Mouse (Mus musculus): Measurements from ENCODE around the gene Ly86. TPM values are rescaled to one million over a fixed set of nuclear protein-coding genes. Genes with fewer than 3 reads are reported as not detected.

Ly86 gene
- total RNA-seq, 2 experiments from 2014 or later: 0.56 to 0.88 TPM

DNA sequence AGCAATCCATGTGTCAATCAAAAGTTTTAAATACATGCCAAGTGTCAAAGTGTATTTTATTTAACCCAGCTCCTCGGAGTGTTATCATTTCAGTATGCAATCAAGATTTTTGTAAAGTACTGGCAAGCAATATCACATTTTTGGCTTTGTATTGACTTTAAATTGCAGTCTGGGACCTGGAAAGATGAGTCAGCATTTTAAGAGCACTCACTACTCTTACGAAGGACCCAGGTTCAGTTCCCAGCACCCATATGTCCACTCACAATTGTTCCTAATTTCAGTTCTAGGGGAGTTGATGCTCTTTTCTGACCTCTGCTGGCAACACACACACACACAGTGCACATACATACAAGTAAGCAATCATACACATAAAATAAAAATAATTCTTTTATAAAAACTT is 86.7 kb downstream of the Ly86 start:
- DNase-seq: no peak

DNA sequence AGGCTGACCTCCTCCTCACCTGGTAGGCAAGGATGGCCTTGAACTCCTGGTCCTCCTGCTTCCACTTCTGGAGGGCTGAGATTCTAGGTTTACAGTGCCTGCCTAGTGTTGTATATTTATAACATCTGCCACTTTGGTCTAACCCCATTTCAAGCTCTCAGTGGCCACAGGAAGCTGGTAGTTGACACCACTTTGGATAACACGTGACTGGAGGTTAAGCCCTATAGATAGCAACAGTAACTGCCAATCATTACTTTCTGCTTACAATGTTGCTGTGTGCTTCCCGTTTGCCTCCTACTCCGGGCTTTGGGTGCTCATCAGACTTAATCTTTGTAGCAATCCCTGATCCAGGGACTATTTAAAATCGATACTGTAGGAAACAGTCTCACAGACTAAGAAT is 87.6 kb downstream of the Ly86 start:
- no peak for DNase-seq

DNA sequence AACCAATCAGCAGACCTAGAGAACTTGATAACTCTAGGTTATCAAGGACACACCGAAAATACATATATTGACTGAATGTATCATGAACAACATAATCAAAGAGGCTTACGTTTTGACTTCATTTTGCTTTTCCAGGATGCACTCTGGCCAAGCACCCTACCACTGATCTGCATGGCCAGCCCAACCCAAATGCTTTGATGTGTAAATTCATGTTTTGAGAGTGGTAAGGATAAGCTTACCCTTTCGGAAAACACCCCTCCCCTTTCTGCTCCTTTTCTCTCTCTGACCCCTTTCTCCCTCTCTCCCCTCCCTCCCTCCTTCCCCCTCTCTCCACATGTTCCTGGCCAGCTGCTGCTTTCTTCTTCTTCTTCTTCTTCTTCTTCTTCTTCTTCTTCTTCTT is 88.1 kb downstream of the Ly86 start:
- DNase-seq: no peak

DNA sequence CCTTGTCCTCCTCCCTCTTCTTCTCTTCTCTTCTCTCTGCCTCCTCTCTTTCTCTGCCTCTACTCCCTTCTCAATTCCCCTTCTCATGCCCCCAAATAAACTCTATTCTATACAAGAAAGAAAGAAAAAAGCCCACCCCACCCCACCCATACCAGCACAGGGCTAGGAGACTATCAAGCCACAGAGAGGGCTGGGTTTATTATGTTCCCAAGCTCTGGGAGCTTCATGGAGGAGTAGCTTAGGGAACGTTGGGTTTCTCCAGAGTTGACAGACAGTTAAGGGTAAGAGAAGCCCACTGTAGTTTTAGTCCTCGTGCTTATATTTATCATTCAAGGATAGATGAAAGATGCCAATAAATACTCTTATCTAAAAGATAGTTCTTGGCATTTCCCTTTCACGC is 88.7 kb downstream of the Ly86 start:
- DNase-seq: no peak

DNA sequence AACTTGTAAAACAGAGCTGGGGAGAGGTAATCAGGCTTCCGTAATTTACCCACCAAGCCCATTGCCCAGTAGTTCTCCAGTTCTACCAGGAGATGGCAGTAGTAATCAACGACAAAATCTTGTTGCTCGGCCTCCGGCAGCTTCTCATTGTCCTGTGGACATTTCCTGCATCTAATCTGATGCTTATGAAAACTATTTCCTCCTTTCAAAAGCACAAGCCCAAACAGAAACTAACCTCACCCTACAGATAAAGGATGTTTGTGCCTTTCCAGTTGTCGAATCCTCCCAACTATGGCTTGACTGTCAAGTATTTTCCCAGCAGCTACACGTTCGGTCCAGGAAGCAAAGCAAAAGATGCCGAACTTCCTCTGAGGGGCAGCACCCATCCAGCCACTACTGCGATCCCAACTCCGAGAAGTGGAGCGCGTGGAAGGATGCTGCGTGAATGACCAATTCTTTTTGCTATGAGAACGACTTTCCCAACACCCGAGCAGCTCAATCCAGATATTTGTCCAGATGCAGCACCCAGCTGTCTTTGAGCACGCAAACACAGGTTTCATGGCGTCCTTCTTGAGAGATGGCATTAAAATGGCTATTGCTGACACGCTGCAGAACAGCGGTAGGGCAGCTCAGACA is 89.2 kb downstream of the Ly86 start:
- peak; percentile 38 for DNase-seq

DNA sequence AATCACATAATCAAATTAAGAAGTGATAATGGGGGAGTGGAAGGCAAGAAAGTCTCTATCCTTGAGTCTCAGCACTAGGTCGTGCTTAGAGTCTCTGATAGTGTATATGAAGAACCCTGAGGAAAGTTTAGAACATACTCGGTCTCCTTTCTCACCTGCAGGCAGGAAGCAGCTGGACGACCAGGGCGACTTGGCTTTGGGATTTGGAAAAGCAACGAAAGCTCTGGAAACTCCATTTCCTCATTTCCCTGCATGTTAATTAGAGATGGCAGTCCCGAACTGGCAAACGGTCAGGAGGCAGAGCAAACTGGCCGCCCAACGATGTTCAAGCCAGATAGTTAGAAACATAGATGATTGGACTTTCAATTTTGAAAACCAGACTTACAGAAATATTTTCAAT is 89.8 kb downstream of the Ly86 start:
- peak; percentile 28 for DNase-seq

DNA sequence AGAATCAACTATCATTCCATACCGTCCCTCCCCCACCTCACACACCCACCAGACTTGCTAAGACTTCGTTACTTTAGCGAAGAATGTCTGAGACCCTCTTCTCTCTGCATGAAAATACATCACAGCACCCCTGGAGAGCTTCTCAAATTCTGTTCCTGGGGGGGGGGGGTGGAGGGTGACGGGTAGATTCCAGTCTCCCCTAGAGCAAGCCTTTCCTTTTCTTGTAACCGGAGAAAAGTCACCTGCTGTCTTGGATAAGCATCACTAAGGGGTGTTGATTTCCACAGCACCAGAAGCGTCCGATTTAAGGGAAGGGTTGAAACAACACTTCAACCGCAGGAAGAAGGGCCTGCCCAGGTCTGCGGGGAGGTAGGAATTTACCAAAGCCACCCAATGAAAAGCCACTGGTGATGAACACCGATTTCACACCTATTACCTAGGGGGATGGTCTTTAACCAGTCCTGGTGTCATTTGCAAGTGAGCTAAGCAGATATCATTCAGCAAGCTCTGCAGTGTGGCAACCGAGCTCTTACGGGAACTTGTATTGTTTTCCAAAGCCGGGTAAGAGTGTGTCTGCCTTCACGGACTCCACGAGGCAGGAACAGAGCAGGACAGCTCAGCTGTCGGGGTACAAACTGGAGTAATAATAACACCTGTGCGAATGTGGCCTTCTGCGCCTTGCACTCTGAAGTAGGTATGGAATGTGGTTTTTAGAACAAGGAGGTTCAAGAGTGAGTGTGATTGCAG is 91.4 kb downstream of the Ly86 start:
- no peak for DNase-seq

DNA sequence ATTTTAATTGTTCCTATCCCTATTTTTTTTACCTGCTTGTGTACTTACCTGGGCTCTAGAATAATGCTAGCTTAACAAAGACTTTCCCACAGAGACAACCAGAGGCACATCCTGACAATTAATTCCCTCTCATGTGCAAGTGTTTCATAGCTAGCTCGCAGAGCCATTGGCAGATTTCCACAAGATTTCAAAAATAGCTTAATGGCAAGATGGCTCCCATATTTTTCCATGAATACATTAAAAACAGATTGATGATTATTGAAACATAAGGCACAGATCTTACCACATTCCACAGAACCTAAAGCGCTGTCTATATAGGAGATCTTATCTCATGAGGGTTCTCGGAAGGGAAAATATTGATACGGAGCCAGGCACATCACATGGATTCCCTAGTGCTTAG is 93.8 kb downstream of the Ly86 start:
- no peak for DNase-seq

DNA sequence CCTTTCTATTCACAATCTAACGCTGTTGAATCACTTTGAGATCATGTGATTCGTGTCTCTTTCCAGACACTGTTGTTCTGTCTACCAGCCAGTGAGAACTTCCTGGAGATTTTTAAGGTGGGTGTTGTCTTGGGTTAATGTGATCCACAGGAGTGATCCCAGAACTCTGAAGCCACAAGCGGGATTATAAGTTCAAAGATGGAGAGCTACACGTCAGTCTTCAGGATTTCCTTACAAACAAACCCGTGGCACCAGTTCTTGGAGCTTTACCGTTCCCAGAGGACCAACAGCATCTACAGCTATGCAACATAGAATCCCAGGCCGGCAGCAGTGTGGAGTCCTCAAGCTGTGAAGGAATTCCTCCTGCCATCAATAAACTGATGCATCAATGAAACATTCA is 94.5 kb downstream of the Ly86 start:
- DNase-seq: no peak

DNA sequence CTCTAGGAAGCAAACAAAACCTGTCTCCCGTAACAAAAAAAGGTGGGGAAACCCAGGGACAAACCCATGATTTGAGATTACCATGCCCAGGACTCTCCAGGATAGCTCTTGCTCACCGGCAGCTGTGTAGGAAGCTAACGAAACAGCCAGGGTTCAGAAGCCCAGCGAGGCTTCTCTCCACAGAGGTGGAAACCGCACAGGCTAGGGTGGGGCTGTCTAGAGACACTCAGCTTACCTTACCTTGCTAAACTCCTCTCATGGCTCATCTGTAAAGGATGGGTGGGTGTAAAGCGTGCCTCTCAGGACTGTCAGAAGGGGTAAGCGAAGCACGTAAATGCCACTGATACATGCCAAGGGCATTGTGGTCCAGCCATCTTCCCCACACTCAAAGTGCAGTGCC is 94.9 kb downstream of the Ly86 start:
- no peak for DNase-seq

DNA sequence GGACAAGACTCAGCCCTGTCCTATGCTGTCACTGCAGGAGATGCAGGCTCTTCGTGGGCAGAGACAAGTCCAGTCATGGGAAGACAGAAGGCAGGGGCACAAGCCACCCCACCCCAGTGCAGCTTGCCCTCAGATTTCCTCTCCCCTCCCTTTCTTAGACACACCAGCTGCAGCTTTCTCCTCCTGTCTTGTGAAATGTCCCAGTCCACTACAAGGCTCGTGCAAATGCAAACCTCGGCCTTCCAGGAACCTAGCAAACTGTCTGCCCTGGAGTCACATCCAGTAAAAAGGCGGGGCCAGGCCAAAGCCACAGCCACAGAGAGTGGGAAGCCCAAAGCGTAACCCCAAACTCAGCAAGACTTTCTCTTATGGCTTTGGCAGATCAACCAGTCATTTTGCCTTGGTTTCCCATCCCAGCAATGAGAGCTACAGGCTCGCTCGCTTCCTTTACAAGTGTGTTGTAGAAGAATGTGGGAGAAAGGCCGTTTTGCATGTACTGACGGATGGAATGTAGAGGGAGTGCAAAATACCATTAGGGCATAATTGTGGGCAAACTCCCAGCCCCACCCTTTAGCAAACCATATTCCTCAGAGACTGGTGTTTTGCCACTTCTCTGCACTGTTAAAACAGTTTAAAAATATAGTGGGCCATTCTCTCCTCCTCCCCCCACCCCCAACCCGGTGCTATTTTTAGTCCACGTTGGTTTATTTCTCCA is 95.7 kb downstream of the Ly86 start:
- no peak for DNase-seq

DNA sequence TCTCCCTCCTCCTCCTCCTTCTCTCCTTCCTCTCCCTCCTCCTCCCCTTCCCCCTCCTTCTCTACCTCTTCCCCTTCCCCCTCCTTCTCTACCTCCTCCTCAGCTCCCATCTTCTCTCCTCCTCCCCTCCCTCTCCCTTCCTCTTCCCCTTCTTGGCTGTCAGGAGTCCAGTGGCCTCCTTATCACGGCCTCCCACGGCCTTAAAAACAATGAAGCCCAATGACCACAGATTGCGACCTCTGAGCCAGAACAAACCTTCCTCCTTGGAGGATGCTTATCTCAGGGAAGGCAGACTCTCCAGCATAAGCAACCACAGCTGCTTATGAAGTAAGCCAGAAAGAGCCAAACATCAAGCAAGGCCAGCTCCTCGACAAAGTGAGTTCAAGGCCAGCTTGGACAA is 97.0 kb downstream of the Ly86 start:
- no peak for DNase-seq

DNA sequence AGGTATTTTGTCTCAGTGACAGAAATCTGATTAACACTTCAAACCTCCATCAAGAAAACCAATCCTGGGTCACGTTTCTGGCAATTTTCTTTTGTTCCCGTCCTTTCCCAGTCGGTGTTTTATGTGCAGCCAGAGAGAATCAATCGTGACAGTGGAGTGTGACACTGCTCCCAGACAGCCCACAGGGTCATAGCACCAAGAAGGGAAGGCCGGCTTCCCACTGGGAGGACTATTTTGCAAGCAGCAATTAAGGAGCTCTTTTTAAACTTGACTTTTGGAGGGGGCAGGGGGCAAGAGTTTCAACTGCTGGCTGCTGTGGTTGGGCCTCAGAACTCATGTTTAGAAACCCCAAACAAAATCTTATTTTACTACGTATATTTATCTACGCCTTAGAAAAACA is 97.5 kb downstream of the Ly86 start:
- DNase-seq: no peak

DNA sequence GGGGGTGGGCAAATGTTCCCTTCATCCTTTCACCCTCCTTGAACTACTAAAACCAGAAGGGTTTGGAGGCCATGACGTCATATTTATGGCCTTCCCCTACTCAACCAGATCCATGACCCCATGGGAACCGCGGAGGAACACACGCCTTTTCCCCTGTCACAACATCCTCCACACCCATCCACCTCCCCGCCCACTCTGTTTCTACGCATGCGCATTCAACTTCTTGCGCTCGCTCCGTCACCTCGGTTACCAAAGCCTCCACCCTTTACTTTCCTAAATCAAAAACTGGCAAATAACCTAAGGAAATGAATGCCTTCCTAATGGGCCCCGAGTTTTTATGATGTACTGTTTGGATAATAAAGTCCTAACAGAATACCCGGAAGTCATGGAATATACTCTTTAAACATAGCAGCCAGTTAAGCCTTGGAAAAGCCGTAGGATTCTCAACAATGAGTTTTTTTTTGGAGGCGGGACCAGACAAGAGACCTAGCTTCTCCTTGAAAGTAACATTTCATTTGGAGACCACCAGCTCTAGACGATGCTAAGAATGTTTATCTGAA is 101.8 kb downstream of the Ly86 start:
- DNase-seq: peak; percentile 32

DNA sequence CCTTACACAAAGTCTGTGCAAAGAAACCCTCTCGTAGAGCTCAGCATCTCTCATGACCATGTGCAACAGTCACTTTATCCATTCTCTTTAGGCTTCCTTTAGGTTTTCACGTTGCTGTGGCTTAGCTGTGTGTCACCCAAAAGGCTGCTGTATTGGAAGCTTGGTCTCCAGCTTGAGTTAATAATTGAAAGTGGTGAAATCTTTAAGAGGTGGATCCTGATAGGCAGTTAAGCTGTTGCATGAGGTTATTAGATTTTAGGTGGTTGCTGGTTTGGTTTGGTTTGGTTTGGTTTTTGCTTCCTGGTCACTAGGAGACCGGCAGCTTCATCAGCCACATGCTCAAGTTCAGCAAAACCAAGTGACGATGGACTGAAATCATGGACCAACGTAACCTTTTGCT is 106.0 kb downstream of the Ly86 start:
- DNase-seq: no peak

DNA sequence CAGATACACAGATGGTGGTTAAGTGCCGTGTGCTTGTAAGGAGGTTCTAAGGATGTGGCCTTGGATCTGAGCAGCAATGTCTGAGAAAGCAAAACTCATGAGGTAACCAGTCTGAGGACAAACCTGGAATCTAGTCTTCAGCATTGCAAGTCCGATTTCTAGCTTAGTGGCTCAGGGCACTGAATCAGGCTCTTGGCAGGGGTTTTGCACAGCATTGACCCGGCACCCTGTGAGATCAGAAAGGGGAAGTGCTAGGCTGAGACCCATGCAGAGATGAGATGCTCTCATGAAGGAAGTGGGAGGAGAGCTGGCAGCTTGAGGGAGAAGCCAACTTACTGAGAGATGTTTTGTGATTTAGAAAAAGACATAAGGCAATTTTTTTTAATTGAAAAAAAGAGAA is 106.5 kb downstream of the Ly86 start:
- DNase-seq: peak; percentile 36

DNA sequence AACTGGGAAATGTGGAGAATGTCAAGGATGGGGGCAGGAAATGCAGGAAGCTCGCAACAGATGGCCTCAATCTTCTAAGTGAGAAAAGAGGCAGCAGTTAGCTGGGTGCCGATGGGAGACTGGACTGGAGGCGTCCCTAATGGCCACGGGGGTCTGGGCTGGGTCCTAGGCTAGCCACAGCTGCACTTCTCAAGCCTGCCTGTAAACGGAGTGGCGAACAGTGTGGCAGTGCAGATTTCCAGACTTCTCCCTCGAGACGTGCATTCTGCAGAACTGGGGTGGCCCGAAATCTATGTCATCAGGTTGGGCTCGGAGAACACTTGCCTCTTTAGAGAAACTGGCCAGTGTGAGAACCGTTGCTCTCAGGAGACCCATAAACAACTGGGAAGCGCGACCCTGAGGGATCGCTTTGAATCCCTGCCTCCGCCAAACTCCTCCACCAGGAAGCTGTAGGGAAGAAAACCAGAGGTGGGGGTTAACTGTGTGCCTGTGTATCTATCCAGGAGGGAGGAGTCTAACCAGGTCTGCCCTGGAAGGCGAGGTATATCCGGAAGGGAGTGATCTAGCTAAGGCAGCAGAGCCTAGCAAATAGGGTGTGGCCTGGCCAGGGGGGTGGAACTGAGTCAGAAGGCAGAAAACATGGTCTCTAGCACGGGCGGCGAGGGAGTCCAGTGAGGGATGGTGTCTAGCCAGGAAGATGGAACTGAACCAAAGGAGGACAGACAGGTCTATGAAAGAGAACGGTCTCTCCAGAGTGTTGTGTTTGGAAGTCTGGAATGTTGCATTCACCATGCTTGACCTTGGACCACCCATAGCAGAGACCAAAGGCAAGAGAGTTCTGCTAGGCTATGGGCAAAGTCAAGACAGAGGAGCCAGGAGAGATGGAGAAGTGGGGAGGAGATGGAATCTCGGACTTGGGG is 107.3 kb downstream of the Ly86 start:
- peak; percentile 53 for DNase-seq

DNA sequence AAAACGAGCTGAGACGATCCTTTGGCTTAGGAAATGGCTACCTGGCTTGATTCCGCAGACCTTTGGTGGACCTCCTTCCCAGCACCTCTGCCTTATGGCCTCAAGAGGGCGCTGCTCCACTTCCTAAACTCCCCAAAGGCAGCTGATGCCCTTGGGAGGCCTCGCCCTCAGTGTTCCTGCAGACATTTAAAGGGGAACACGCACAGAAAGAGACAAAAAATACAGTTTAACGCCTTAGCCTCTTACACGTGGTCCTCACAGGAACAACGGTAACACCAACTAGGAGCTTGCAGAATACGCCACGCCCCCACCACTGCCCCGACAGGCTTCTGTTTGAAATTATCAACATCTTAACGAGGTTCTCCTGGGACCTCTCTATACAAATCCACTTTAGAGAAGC is 108.2 kb downstream of the Ly86 start:
- DNase-seq: peak; percentile 74

DNA sequence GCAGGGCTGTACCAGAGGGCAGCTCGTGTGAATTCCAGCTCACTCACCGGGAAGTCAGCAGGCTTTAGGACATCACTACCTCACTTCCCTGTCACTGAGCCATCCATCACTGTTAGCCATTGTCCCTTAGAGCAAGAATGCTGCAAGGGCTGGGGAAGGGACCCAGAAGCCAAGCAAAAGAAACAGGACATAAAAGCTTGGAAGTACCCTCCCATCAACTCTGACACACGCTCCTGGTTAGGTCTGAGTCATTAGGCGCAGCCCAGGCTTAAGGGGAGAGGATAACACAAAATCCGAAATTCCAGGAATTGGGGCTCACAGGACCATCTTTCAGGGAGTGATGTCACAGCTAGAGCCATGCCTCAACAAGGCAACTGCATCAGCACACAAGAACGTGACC is 109.3 kb downstream of the Ly86 start:
- no peak for DNase-seq

DNA sequence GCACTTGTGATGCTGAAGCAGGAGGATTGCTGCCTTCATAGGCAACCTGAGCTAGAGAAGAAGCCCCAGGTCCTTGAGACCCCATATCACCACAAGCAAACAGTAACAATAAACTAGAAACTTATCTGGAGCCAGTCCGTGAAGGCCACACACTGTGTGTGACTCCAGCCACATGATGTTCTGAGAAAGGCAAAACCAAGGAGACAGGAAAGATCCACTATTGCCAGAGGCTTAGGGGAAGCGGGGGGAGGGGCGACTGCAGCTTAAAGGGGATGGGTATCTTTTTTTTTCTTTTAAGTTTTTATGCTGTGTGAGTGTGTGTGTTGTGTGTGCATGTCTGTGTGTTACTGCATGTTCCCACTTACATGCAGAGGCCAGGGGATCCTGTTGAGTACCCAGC is 110.6 kb downstream of the Ly86 start:
- DNase-seq: no peak

DNA sequence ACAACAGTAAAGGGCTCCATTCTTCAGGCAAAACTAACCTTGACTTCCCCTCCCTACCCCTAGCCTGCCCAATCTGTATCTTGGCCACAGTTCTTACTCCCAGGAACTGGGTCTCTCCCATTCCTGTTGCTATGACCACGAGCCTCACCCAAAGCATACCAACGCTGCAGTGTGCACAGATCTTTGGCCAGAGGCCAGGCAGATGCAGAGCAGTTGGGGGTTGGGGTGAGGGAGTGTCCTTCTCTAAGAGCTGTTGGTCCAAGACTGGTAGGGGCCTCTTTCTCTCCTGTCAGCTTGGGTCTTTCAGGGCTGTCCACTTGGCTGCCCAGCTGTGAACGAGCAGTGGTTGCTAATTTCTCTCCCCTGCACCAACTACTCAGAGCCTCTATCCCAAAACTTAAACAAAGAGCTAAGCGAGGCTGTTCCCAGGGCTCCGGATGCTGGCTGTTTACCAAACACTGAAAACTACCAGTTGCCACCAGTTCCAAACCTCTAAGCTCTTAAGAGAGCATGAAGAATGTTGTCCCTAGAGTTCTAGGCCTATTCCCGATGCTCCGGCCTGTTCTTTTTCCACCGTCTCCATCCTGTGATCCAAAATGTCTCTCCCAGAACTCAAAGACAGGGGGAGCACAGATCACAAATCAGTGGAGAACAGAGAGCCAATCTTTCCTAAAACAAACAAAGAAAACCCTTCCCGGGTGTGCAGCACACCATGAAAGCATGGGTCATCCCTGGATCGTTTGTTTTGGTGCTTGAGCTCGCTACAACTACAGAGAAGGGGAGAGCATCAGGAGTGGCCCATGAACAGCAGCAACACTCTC is 112.2 kb downstream of the Ly86 start:
- peak; percentile 40 for DNase-seq
